Mouse (Mus musculus): ENCODE data around the gene Diaph3.

The Diaph3 gene

GRCm38 (mm10) chr14:87140963-87141486 lies at the start of gene Diaph3:
Diaph3 (minus strand) TSS chr14:87141235.
- DNase-seq (ENCODE audit: low read depth, low spot score): peak; percentile 90

DNA sequence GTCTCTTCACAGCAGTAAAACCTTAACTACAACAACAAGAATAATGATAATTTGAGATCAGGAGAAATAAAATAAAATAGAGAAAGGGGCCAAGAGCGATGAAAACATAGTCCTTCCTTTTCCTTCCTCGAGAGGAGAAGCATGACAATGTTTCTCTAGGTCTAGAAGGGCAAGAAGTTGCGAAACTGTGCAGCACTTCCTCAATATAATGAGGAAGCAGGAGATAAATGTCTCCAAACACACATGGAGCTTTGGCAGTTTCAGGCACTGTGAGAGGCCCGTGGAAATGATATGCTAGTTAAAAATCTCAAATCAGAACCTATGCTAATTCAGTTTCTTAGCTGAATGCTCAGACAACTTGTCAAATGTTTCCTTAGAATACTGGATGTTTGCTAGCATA lies 49.6 kb upstream of the Diaph3 start:
- DNase-seq (ENCODE audit: low read depth, low spot score): no peak

DNA sequence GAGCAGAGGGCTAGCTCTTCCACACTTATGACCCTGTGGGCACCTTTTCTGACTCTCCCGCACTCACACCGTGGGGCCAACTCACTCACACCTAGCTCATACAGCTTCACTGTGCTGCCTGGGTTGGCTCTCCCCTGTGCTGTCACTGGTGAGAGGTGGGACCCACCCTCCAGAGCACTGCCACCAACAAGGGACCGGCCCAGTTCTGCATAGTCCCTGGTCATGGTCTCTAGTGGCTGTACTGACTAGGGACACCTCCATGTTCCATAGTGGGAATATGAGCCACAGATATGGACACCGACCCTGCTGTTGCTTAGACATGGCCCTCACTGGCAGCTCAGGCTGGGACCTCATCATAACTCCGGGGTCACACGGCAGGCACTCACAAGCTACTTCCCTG lies 30.5 kb upstream of the Diaph3 start:
- no peak for DNase-seq (ENCODE audit: low read depth, low spot score)

GRCm38 (mm10) chr14:87169151-87169550 lies 28.1 kb upstream of the Diaph3 start:
- DNase-seq (ENCODE audit: low read depth, low spot score): no peak

DNA sequence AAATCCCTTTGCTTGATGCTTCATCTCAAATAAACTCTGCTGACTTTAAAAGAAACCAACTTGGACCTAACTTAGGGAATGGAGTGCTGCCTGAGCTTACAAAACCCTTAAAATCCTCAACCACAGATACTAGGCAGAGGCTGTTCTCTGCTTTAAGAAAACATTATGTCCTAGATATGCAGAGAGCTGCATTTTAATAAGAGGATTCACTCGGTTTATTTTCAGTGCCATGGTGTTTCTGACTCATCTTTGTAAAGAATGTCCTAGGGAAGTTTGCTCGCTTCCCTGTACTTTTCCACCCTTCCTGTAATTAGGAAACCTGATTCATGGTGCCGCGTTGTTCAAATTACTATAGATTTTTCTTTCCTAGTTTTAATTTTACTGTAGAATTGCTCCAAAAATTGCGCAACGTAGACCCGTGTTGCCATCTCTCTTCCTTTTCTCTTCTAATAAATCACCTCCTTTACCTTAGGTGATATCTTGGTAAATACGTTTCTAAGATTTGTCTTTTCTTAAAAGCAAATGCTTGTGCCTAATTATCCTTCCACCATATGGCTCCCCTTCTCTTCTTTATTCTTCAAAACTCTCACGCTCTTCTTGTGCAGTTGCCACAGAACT lies 14.7 kb upstream of the Diaph3 start:
- no peak for DNase-seq (ENCODE audit: low read depth, low spot score)

GRCm38 (mm10) chr14:87149684-87150083 lies 8.6 kb upstream of the Diaph3 start:
- DNase-seq (ENCODE audit: low read depth, low spot score): no peak

DNA sequence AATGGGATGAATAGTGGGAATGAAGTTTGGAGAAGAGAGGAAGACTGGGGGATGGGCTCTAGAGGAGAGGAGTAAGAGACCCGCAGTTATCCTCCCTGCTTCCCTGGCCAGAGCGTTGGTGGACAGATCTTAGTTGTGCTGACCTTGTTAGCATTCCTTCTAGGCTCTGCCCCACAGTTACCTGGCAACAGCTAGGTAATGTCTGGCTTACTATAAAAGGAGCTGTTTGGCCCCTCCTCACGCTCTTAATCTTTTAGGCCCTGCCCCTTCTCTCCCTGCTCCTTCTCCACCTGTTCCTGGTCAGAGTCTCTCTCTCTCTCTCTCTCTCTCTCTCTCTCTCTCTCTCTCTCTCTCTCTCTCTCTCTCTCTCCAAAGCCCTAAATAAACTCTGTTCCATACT lies 5.7 kb upstream of the Diaph3 start:
- DNase-seq (ENCODE audit: low read depth, low spot score): no peak

GRCm38 (mm10) chr14:87145351-87145750 lies 4.3 kb upstream of the Diaph3 start:
- no peak for DNase-seq (ENCODE audit: low read depth, low spot score)

- DNase-seq (ENCODE audit: low read depth, low spot score): no peak
These were observed 742 bp upstream of the Diaph3 start for GRCm38 (mm10) chr14:87141777-87142176.

GRCm38 (mm10) chr14:87140327-87140962 lies 590 bp downstream of the Diaph3 start:
- DNase-seq (ENCODE audit: low read depth, low spot score): no peak

DNA sequence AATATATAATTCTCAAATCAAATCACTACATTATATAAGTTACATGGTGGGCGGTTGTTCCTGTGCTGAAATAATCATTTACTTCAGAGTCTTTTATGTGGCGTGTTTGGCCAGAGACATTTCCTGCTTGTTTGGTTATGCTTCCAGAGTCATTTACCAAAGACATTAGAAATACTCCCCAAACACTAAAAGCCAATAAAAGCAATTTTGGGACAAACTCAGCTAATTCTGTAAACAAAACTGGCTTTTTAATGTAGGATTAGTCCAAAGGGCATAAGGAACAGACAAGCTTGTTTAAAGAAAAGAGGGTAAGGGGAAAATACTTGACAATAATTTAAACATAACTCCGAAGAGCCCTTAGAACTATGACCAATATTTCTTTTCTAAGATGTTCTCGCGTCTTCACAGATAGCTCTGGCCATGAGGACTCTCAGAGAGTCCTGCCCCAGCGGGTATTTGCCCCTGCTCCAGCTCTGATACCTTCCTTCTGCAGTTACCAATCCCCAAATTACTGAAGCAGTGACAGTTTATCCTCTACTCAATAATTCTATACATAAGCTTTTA lies 14.9 kb downstream of the Diaph3 start:
- no peak for DNase-seq (ENCODE audit: low read depth, low spot score)

DNA sequence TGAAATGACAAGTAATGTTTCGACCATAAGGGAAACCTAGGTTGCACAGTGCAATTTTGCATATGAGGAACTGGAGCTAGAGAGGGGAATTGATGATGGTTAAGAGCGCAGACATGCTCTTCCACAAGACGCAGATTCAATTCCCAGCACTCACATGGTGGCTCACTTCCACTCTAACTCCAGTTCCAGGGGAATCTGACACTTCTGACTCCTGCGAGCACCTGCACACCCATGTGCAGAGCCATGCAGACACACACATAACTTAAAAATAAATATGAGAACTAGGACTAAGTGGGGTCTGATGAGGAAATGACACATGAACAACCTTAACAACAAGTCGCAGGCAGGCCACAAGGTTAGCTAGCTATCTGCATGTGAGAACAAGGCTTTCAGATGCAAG lies 15.5 kb downstream of the Diaph3 start:
- no peak for DNase-seq (ENCODE audit: low read depth, low spot score)

DNA sequence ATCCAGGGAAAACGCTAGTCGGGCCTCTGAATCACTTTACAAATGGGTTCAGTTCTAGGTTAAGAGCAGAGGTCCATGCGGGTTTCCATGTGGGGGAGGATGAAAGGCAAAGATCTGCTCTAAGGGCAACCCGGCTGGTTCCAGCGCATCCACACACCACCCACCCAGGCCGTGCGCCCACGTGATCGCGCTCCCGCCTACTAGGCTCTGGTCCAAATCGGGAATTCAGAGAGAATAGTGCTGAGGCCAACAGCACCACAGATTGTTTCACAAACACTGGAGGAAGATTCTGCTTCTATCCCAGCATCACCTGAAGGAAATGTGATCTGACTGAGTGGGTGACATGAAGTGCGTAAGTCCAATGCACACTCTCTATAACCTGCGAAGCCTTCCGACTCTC lies 17.9 kb downstream of the Diaph3 start:
- DNase-seq (ENCODE audit: low read depth, low spot score): no peak

- no peak for DNase-seq (ENCODE audit: low read depth, low spot score)
These were observed 19.2 kb downstream of the Diaph3 start for GRCm38 (mm10) chr14:87121868-87122267.

GRCm38 (mm10) chr14:87110634-87111033 lies 30.4 kb downstream of the Diaph3 start:
- no peak for DNase-seq (ENCODE audit: low read depth, low spot score)

GRCm38 (mm10) chr14:87099380-87100088 lies 41.5 kb downstream of the Diaph3 start:
- no peak for DNase-seq (ENCODE audit: low read depth, low spot score)

- DNase-seq (ENCODE audit: low read depth, low spot score): no peak
These were observed 42.9 kb downstream of the Diaph3 start for GRCm38 (mm10) chr14:87098093-87098492.

- no peak for DNase-seq (ENCODE audit: low read depth, low spot score)
These were observed 49.5 kb downstream of the Diaph3 start for GRCm38 (mm10) chr14:87091522-87091921.

DNA sequence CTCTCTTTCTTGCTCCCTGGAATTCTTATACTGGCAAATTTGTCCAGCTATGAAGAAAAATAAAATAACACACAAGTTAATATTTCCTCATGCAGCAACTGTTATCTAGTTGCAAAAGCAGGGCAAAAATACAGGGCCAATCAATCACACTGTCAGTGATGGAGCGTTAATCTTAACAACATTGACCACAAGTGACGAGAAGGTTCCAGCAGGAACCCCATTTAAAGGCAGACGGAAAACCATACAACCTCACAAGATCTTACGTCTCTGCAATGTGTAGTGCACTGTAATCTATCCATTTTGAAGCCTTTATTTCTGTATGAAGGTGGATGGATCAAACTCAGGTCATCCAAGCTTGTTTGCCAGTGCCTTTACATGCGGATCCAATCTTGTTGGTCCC lies 49.9 kb downstream of the Diaph3 start:
- no peak for DNase-seq (ENCODE audit: low read depth, low spot score)

DNA sequence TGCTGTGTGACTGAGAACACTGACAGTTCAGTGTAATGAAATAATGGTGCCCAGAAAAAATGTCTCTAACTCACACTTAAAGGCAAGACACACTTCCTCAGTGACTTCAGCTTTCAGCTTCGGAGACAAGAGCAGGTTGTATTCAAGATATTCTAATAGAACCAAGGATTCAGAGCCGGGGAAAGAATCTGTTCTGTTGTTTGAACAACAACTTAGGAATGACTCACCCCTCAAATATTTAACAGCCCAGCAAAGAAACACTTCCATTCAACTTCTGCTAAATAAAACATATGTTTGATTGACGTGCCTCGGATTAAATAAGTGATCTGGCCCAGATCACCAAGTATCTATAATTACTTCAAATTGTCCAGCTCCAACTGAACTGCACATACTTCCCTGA lies 52.1 kb downstream of the Diaph3 start:
- DNase-seq (ENCODE audit: low read depth, low spot score): no peak

DNA sequence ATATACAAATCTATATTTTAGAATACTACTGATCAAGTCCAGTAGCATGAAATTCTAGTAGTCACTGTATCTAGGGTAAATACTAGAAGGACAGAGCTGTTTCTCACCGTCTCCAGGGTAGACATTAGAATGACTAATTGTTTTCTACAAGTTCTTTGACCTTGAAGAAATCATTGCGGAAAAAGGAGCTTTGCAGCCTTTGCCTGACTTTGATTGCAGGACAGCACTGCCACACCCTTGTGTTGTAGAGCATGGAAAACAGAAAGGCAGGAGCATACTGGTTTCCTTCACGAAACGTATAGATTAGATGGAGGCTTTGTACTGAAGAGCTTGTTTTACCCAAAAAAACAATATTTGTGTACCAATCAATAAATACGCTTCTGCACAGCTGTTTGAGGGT lies 52.6 kb downstream of the Diaph3 start:
- no peak for DNase-seq (ENCODE audit: low read depth, low spot score)

DNA sequence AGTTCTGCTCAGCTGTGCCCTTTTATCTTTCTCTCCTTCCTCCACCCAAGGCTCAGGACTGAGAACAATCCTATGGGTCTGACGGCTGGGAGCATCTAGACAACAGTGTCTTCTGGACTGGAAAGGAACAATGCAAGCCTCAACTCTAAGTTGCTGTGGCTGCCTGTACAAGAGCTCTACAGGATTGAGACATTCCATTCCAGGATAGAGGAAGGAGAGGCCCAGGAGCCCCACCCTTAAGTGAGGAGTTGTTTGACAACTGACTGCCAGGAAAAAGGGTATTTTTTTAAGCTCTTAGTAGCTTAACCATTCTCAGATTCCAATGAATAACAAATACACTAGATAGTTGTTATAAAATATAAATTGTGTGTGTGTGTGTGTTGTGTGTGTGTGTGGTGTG lies 53.0 kb downstream of the Diaph3 start:
- no peak for DNase-seq (ENCODE audit: low read depth, low spot score)
